Mouse (Mus musculus) forebrain, embryonic 14.5 days (tissue): ENCODE measurements around the gene Rassf7. TPM values are rescaled to one million over a fixed set of nuclear protein-coding genes. Genes with fewer than 3 reads are reported as not detected.
A peak's percentile ranks its signal among the peaks of the same experiment; 100 is the strongest.

Experiments
- ATAC-seq: fragments of 200-750 bp; cut with Nextera tagmentation; 2 replicates; pipeline ENCODE4 v1.8.0; 2017; ENCODE audit warnings: mild to moderate bottlenecking, moderate library complexity
- DNase-seq: peaks from one replicate; pipeline ENCODE4 v3.0.0-alpha.2; 2015; ENCODE audit warnings: low spot score
- H3K27ac ChIP-seq: fragments of 300-500 bp; sonication (generic); 2 replicates; pipeline ENCODE4 v1.5.1; 2014; ENCODE audit warnings: low read depth, mild to moderate bottlenecking, control low read depth, low read length, moderate library complexity
- H3K27me3 ChIP-seq: fragments of 300-500 bp; sonication (generic); replicated peaks from 2 replicates; pipeline ENCODE4 v1.6.1; 2014; ENCODE audit warnings: low read length, control low read depth, mixed read lengths; ENCODE audit not compliant: control insufficient read depth, insufficient read depth
- H3K36me3 ChIP-seq: fragments of 300-500 bp; sonication (generic); 2 replicates; pipeline ENCODE4 v1.6.1; 2014; ENCODE audit warnings: low read length, control low read depth; ENCODE audit not compliant: control insufficient read depth, insufficient read depth
- H3K4me1 ChIP-seq: fragments of 300-500 bp; sonication (generic); 2 replicates; pipeline ENCODE4 v1.6.1; 2014; ENCODE audit warnings: antibody characterized with exemption, low read length, control low read depth; ENCODE audit not compliant: control insufficient read depth, insufficient read depth
- H3K4me2 ChIP-seq: fragments of 300-500 bp; sonication (generic); 2 replicates; pipeline ENCODE4 v1.6.1; 2014; ENCODE audit warnings: mild to moderate bottlenecking, control low read depth, low read length
- H3K4me3 ChIP-seq: fragments of 300-500 bp; sonication (generic); 2 replicates; pipeline ENCODE4 v1.5.1; 2014; ENCODE audit warnings: low read depth, low read length, control low read depth
- H3K9ac ChIP-seq: fragments of 300-500 bp; sonication (generic); 2 replicates; pipeline ENCODE4 v1.6.1; 2014; ENCODE audit warnings: mild to moderate bottlenecking, low read length, control low read depth, moderate library complexity
- H3K9me3 ChIP-seq: fragments of 300-500 bp; sonication (generic); replicated peaks from 2 replicates; pipeline ENCODE4 v1.6.1; 2016; ENCODE audit warnings: low read length, control low read depth, mixed read lengths; ENCODE audit not compliant: control insufficient read depth
- WGBS: fragments of 180-500 bp; shearing (Covaris S2); extraction: QIAGEN DNeasy Blood & Tissue Kit; methylation state at CpG from one replicate; pipeline ENCODE4 v1.1.7; 2014; 5-methylcytosine and 5-hydroxymethylcytosine counted together
- polyA plus RNA-seq: library from polyadenylated mRNA; unstranded; fragments of >200 nt; fragmentation: Nextera tagmentation; extraction: Ambion mirVana; gene quantifications from 2 replicates; pipeline ENCODE4 v1.2.1, GENCODE M21; 2014

The Rassf7 gene
- polyA plus RNA-seq, 1 experiment from 2014 or later = 23.7 TPM

- DNase-seq = no peak
- Histone ChIP-seq H3K4me2 (no peak overlapping the region), H3K9ac (no peak overlapping the region), H3K9me3 (no peaks in the 10 kb centered on the region), H3K4me1 (peaks cover 3% of the 10 kb centered on the region), H3K27me3 (no peaks in the 10 kb centered on the region), H3K36me3 (no peaks in the 10 kb centered on the region), H3K27ac (no peak overlapping the region), H3K4me3 (no peak overlapping the region)
- no peak for ATAC-seq
- WGBS = 89% methylated on average over 12 of the region's 12 CpGs
Observed at GRCm38 (mm10) chr7:141210137-141210536, 5.5 kb upstream of the Rassf7 start.

GRCm38 (mm10) chr7:141210606-141211131, 5.0 kb upstream of the Rassf7 start:
- Histone ChIP-seq H3K4me2 (no peak overlapping the region), H3K9me3 (no peaks in the 10 kb centered on the region), H3K4me1 (peaks cover 5% of the 10 kb centered on the region), H3K9ac (no peak overlapping the region), H3K27ac (no peak overlapping the region), H3K4me3 (no peak overlapping the region), H3K36me3 (no peaks in the 10 kb centered on the region), H3K27me3 (no peaks in the 10 kb centered on the region)
- ATAC-seq (no peak), DNase-seq (no peak)
- 91% methylated on average over 14 of the region's 14 CpGs for WGBS

GRCm38 (mm10) chr7:141213133-141213532, 2.5 kb upstream of the Rassf7 start:
- no peak for DNase-seq
- no peaks in the 10 kb centered on the region for H3K27me3 ChIP-seq

GRCm38 (mm10) chr7:141213605-141214235, 1.9 kb upstream of the Rassf7 start, which contains the start of gene Lmntd2:
TSS of gene Lmntd2 (minus strand) at chr7:141214080.
- peak within 1 kb of the TSS; percentile 84 for H3K27ac ChIP-seq
- H3K4me1 ChIP-seq = peaks cover 11% of the 10 kb centered on the region
- WGBS = 95% methylated on average over 11 of the region's 11 CpGs
- ATAC-seq (no peak), DNase-seq (no peak)
- H3K4me3 ChIP-seq = peak within 1 kb of the TSS; percentile 70
- no peaks in the 10 kb centered on the region for H3K9me3 ChIP-seq
- H3K4me2 ChIP-seq = peak within 1 kb of the TSS; percentile 94
- H3K36me3 ChIP-seq = peaks cover 6% of the 10 kb centered on the region; the same call in 1 of the 2 replicates
- no peaks in the 10 kb centered on the region for H3K27me3 ChIP-seq
- H3K9ac ChIP-seq = peak within 1 kb of the TSS; percentile 73

More at GRCm38 (mm10) chr7:141213133-141213532, 2.5 kb upstream of the Rassf7 start:
- H3K36me3 ChIP-seq = no peaks in the 10 kb centered on the region; the same call in 1 of the 2 replicates
- ATAC-seq = no peak
- no peaks in the 10 kb centered on the region for H3K9me3 ChIP-seq
- H3K9ac ChIP-seq = no peak overlapping the region
- H3K4me3 ChIP-seq = no peak overlapping the region
- H3K4me1 ChIP-seq = peaks cover 11% of the 10 kb centered on the region
- no peak overlapping the region for H3K4me2 ChIP-seq
- WGBS = 86% methylated on average over 3 of the region's 3 CpGs
- no peak overlapping the region for H3K27ac ChIP-seq

GRCm38 (mm10) chr7:141214310-141214709, 1.4 kb upstream of the Rassf7 start:
- ATAC-seq (no peak), DNase-seq (no peak)
- Histone ChIP-seq H3K27me3 (no peaks in the 10 kb centered on the region), H3K9me3 (no peaks in the 10 kb centered on the region), H3K4me3 (no peak overlapping the region), H3K36me3 (peaks cover 7% of the 10 kb centered on the region; the same call in 1 of the 2 replicates), H3K27ac (no peak overlapping the region), H3K4me2 (no peak overlapping the region), H3K4me1 (peaks cover 11% of the 10 kb centered on the region), H3K9ac (no peak overlapping the region)
- WGBS = 72% methylated on average over 3 of the region's 3 CpGs

GRCm38 (mm10) chr7:141215880-141216733, 447 bp downstream of the Rassf7 start:
- Histone ChIP-seq H3K9me3 (no peaks in the 10 kb centered on the region), H3K4me3 (peak overlapping the region; percentile 70), H3K27me3 (no peaks in the 10 kb centered on the region), H3K9ac (peak overlapping the region; percentile 73), H3K4me2 (peak overlapping the region; percentile 94), H3K4me1 (peaks cover 11% of the 10 kb centered on the region), H3K36me3 (peaks cover 7% of the 10 kb centered on the region; the same call in 1 of the 2 replicates), H3K27ac (peak overlapping the region; percentile 44; the same call in 1 of the 2 replicates)
- 1% methylated on average over 42 of the region's 42 CpGs for WGBS
- no peak for DNase-seq
- peak; percentile 65 for ATAC-seq

- DNase-seq = no peak
Observed at GRCm38 (mm10) chr7:141216894-141217293, 1.2 kb downstream of the Rassf7 start.

GRCm38 (mm10) chr7:141217343-141218013, 1.8 kb downstream of the Rassf7 start:
- Histone ChIP-seq H3K27ac (no peak overlapping the region), H3K36me3 (peaks cover 7% of the 10 kb centered on the region; the same call in 1 of the 2 replicates), H3K9me3 (no peaks in the 10 kb centered on the region), H3K4me2 (no peak overlapping the region), H3K4me1 (peaks cover 16% of the 10 kb centered on the region), H3K9ac (no peak overlapping the region), H3K27me3 (no peaks in the 10 kb centered on the region), H3K4me3 (no peak overlapping the region)
- DNase-seq = no peak
- ATAC-seq = no peak
- WGBS = 89% methylated on average over 17 of the region's 17 CpGs

More at GRCm38 (mm10) chr7:141216894-141217293, 1.2 kb downstream of the Rassf7 start:
- WGBS = 89% methylated on average over 11 of the region's 11 CpGs
- Histone ChIP-seq H3K4me2 (peak overlapping the region; percentile 94; the same call in 1 of the 2 replicates), H3K4me1 (peaks cover 11% of the 10 kb centered on the region), H3K9ac (0 out of 2 replicates have a peak overlapping the region, but pooled peaks have one; percentile 73), H3K4me3 (no peak overlapping the region), H3K36me3 (peaks cover 7% of the 10 kb centered on the region; the same call in 1 of the 2 replicates), H3K9me3 (no peaks in the 10 kb centered on the region), H3K27me3 (no peaks in the 10 kb centered on the region), H3K27ac (no peak overlapping the region)
- no peak for ATAC-seq
